ENCODE assay signal across 15 mouse cellular contexts in genomic region chr7:64179310-64179709, GRCm38 (mm10). TPM values are rescaled to one million over a fixed set of nuclear protein-coding genes. Genes with fewer than 3 reads are reported as not detected.
A peak's percentile ranks its signal among the peaks of the same experiment; 100 is the strongest.
DNase-seq lines count a peak whose midpoint lies in the region; ATAC-seq and TF ChIP-seq lines count a peak whose summit lies in the region.
"Had no signal": no experiment of that assay in that cellular context is flagged by ENCODE, and none has a peak within 500 bp of the region (broad histone marks: within the 10 kb centered on the region; RNA-seq: fewer than 3 reads in every experiment).

No protein-coding gene starts in this region.

- no peak for TF ChIP-seq EP300 in liver, postnatal 0 days (IDR thresholded peaks at IDR 0.05; ENCODE audit: low read depth)
- TF ChIP-seq EP300 in heart, postnatal 0 days (IDR thresholded peaks at IDR 0.05; ENCODE audit: low read depth): no peak

- H3K4me2 ChIP-seq in heart, embryonic 12.5 days: no peak overlapping the region
- no peak overlapping the region for H3K4me2 ChIP-seq in liver, postnatal 0 days (ENCODE audit: low read depth, low read length)
- H3K4me2 ChIP-seq in liver, embryonic 12.5 days: no peak overlapping the region
- no peak overlapping the region for H3K4me2 ChIP-seq in heart, postnatal 0 days (ENCODE audit: low read depth, low read length)
- H3K4me2 ChIP-seq: hindbrain, embryonic 13.5 days had no signal

- H3K4me1 ChIP-seq in heart, embryonic 12.5 days (replicated peaks): no peaks in the 10 kb centered on the region
- H3K4me1 ChIP-seq in liver, postnatal 0 days (ENCODE audit: insufficient read depth): no peaks in the 10 kb centered on the region
- H3K4me1 ChIP-seq in liver, embryonic 12.5 days: no peaks in the 10 kb centered on the region
- H3K4me1 ChIP-seq in heart, postnatal 0 days (ENCODE audit: control insufficient read depth, insufficient read depth): no peaks in the 10 kb centered on the region
- H3K4me1 ChIP-seq: hindbrain, embryonic 13.5 days had no signal

- no peaks in the 10 kb centered on the region for H3K36me3 ChIP-seq in heart, embryonic 12.5 days
- no peaks in the 10 kb centered on the region for H3K36me3 ChIP-seq in liver, postnatal 0 days (replicated peaks; ENCODE audit: insufficient read depth, low read length)
- no peaks in the 10 kb centered on the region for H3K36me3 ChIP-seq in liver, embryonic 12.5 days
- H3K36me3 ChIP-seq in heart, postnatal 0 days (replicated peaks; ENCODE audit: control insufficient read depth, insufficient read depth, low read length): no peaks in the 10 kb centered on the region
- H3K36me3 ChIP-seq: hindbrain, embryonic 13.5 days had no signal

- no peak overlapping the region for H3K4me3 ChIP-seq in heart, embryonic 12.5 days
- no peak overlapping the region for H3K4me3 ChIP-seq in liver, postnatal 0 days (ENCODE audit: low read depth, low read length)
- H3K4me3 ChIP-seq in liver, embryonic 12.5 days: no peak overlapping the region
- H3K4me3 ChIP-seq in heart, postnatal 0 days (ENCODE audit: low read depth, low read length): no peak overlapping the region
- H3K4me3 ChIP-seq: hindbrain, embryonic 13.5 days; myocyte had no signal

- 88% methylated on average over 4 of the region's 4 CpGs for WGBS in heart, embryonic 12.5 days
- 76% methylated on average over 4 of the region's 4 CpGs for WGBS in liver, postnatal 0 days (ENCODE audit: insufficient replicate concordance)
- WGBS in liver, embryonic 12.5 days (ENCODE audit: insufficient replicate concordance): 81% methylated on average over 4 of the region's 4 CpGs
- 78% methylated on average over 4 of the region's 4 CpGs for WGBS in heart, postnatal 0 days

- H3K9ac ChIP-seq in heart, embryonic 12.5 days: no peak overlapping the region
- H3K9ac ChIP-seq in liver, postnatal 0 days (replicated peaks): no peak overlapping the region
- no peak overlapping the region for H3K9ac ChIP-seq in liver, embryonic 12.5 days
- no peak overlapping the region for H3K9ac ChIP-seq in heart, postnatal 0 days (replicated peaks; ENCODE audit: low read depth, low read length)
- H3K9ac ChIP-seq: hindbrain, embryonic 13.5 days had no signal

- peaks cover 2% of the 10 kb centered on the region; the same call in 1 of the 2 replicates for H3K27me3 ChIP-seq in heart, embryonic 12.5 days (replicated peaks)
- H3K27me3 ChIP-seq in liver, postnatal 0 days (ENCODE audit: insufficient read depth, low read length): no peaks in the 10 kb centered on the region
- H3K27me3 ChIP-seq in liver, embryonic 12.5 days (replicated peaks): no peaks in the 10 kb centered on the region
- H3K27me3 ChIP-seq in heart, postnatal 0 days (ENCODE audit: control insufficient read depth, insufficient read depth, low read length): no peaks in the 10 kb centered on the region
- H3K27me3 ChIP-seq: hindbrain, embryonic 13.5 days had no signal

- peak; percentile 56 for TF ChIP-seq CTCF in liver, postnatal 0 days (IDR thresholded peaks at IDR 0.05; ENCODE audit: low read depth)
- peak; percentile 33 for TF ChIP-seq CTCF in heart, postnatal 0 days (IDR thresholded peaks at IDR 0.05; ENCODE audit: low read depth)

- H3K27ac ChIP-seq in heart, embryonic 12.5 days (ENCODE audit: poor library complexity, severe bottlenecking): no peak overlapping the region
- H3K27ac ChIP-seq in liver, postnatal 0 days (ENCODE audit: low read depth): no peak overlapping the region
- no peak overlapping the region for H3K27ac ChIP-seq in liver, embryonic 12.5 days
- no peak overlapping the region for H3K27ac ChIP-seq in heart, postnatal 0 days (ENCODE audit: low read depth)
- H3K27ac ChIP-seq: hindbrain, embryonic 13.5 days; macrophage had no signal

- peak; percentile 50 to 64 for DNase-seq in heart, adult 18-20 months
- no peak for DNase-seq in liver, postnatal 0 days
- DNase-seq in heart, postnatal 0 days (ENCODE audit: low spot score): no peak
- peak; percentile 43 to 74 for DNase-seq in lung, postnatal 4 days
- DNase-seq in cerebellum, adult 11-12 months: no peak
- DNase-seq in yolk sac, embryonic 10.5 days (ENCODE audit: low spot score): no peak
- DNase-seq: embryo, embryonic 11 days; spleen, adult 18-20 months; thymus, postnatal 14 days had no signal

- no peak for ATAC-seq in heart, embryonic 12.5 days (ENCODE audit: insufficient number of reproducible peaks, low FRiP score)
- ATAC-seq in liver, postnatal 0 days: no peak
- no peak for ATAC-seq in liver, embryonic 12.5 days
- ATAC-seq in heart, postnatal 0 days (ENCODE audit: insufficient read depth, low read depth): no peak

- no peaks in the 10 kb centered on the region for H3K9me3 ChIP-seq in heart, embryonic 12.5 days (replicated peaks)
- H3K9me3 ChIP-seq in liver, postnatal 0 days (ENCODE audit: low read length): no peaks in the 10 kb centered on the region
- no peaks in the 10 kb centered on the region for H3K9me3 ChIP-seq in liver, embryonic 12.5 days (replicated peaks)
- no peaks in the 10 kb centered on the region for H3K9me3 ChIP-seq in heart, postnatal 0 days (replicated peaks; ENCODE audit: control insufficient read depth, low read length)
- H3K9me3 ChIP-seq: hindbrain, embryonic 13.5 days had no signal

RNA-seq across cellular contexts. Expression of gene Trpm1, which starts 25.7 kb away (rescaled TPM):
- total RNA-seq in heart, adult 18-20 months (2021): under 1 TPM in 1 of 2 experiments, not detected in 1; 0.28 TPM
- not detected in 2 replicates for polyA plus RNA-seq in heart, embryonic 12.5 days (2016; fragmentation: Nextera tagmentation; extraction: Ambion mirVana)
- 0.24 TPM in 1 of 2 replicates, not detected in the other for polyA plus RNA-seq in liver, postnatal 0 days (2015; fragmentation: Nextera tagmentation; extraction: Ambion mirVana)
- not detected in 2 replicates for polyA plus RNA-seq in liver, embryonic 12.5 days (2016; fragmentation: Nextera tagmentation; extraction: Ambion mirVana)
- total RNA-seq in heart, postnatal 0 days (2014; rRNA removed; ENCODE audit: low replicate concordance): not detected in 2 replicates
- polyA plus RNA-seq in heart, postnatal 0 days (2015; fragmentation: Nextera tagmentation; extraction: Ambion mirVana): 0.14 and 0.21 TPM in 2 replicates
- polyA plus RNA-seq: large intestine, adult 2 months; macrophage had no signal

Comparison
In these comparisons a context has a peak if more than half of its experiments do, and no peak if none do; other contexts are left out.
1. DNase-seq: peak in heart, adult 18-20 months (2 of 2) and lung, postnatal 4 days (2 of 2); none in liver, postnatal 0 days (single experiment), heart, postnatal 0 days (single experiment), cerebellum, adult 11-12 months (single experiment) and yolk sac, embryonic 10.5 days (single experiment).